Mouse (Mus musculus): ENCODE measurements around the gene Gm281.

GRCm38 (mm10) chr14:13963527-13963926 is 49.2 kb upstream of the Gm281 start:
- no peak for TF ChIP-seq TCF12 (IDR thresholded peaks at IDR 0.05; ENCODE audit: insufficient read depth, poor library complexity, severe bottlenecking)
- TF ChIP-seq USF1 (IDR thresholded peaks at IDR 0.05; ENCODE audit: low read depth), result no peak
- no peak for TF ChIP-seq E2F4 (IDR thresholded peaks at IDR 0.05; ENCODE audit: insufficient read depth)
- TF ChIP-seq POLR2A (IDR thresholded peaks at IDR 0.05; ENCODE audit: insufficient read length, low read depth), result no peak

All from myocyte (in vitro differentiated cells).